Mouse (Mus musculus) olfactory bulb, adult 2 months (tissue): ENCODE measurements around the gene Gda.

Experiments
- CTCF ChIP-seq: fragments of 200-500 bp; IDR thresholded peaks from 2 replicates; pipeline ENCODE4 v1.5.1; 2012; ENCODE audit warnings: low read depth, mild to moderate bottlenecking, low read length, moderate library complexity; ENCODE audit not compliant: insufficient read depth
- POLR2A ChIP-seq: fragments of 200-500 bp; IDR thresholded peaks from 2 replicates; pipeline ENCODE4 v1.6.1; 2012; ENCODE audit warnings: mild to moderate bottlenecking, low read depth, low read length, moderate library complexity; ENCODE audit not compliant: insufficient read depth

DNA sequence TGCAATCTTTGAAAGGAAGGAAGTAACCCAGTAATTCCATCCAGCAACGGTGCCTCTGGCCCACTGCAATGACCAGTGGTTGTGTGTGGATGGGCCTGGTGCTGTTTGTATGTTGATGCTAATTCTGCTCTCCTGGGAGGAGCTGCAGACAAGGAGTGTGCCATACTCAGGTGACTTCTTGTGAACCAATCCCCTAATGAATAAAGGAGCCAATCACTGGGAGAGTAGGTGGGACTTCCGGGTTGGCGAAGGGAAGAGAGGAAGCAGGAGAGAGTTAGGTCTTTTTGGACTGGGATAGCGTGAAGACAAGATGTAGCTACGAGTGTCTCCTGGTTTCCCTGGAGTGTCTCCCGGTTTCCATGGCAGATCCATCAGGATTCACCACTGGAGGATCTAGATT is 126.6 kb downstream of the Gda start:
- TF ChIP-seq CTCF = no peak
- no peak for TF ChIP-seq POLR2A
